Mouse (Mus musculus) pancreas, adult 10 weeks (tissue): ENCODE results near the gene Terf2ip. TPM values are rescaled to one million over a fixed set of nuclear protein-coding genes. Genes with fewer than 3 reads are reported as not detected.

ENCODE experiments used
- polyA plus RNA-seq: library from polyadenylated mRNA; stranded (reverse); fragments of 350-450 nt; fragmentation: Illumina TruSeq; extraction: RNeasy Lipid Tissue Mini Kit (QIAGEN cat#74804); gene quantifications from one replicate; pipeline ENCODE4 v1.2.3, GENCODE M21; 2015; ENCODE audit warnings: low read depth, low replicate concordance; ENCODE audit not compliant: insufficient read depth

Gene Terf2ip
- polyA plus RNA-seq: 3.3 TPM

DNA sequence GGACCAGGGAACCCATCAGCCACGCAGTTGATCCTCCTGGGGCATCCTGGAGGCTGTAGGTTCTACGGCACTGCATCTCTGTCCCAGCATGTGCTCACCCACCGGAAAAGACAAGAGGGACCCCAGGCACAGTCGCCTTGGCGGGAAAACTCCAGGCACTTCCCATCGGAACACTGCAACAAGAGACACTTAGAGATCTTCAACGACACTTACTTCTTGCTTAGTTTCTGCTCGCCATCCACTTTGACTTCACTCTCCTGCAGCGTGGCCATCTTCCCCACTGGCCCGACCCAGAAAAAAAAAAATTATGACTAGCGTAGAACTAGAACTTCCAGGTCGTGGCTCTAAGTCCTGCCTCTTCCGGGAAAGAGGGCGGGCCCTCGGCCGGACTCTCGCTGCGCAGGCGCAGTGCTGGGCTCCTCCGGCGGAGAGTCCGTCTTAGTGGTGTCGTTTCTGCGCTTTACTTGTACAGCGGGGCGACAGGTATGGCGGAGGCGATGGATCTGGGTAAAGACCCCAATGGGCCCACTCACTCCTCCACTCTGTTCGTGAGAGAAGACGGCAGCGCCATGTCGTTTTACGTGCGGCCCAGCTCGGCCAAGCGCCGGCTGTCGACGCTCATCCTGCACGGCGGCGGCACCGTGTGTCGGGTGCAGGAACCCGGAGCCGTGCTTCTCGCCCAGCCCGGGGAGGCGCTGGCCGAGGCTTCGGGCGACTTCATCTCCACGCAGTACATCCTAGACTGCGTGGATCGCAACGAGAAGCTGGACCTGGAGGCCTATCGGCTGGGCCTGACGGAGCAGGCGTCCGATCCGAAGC is at the start of gene Terf2ip, which contains the start of gene Kars:
Gene Terf2ip, plus strand, starts transcription at position 402 of the 819 bp plus-strand sequence.
Gene Kars, minus strand, starts transcription at position 327 of the 819 bp plus-strand sequence.

DNA sequence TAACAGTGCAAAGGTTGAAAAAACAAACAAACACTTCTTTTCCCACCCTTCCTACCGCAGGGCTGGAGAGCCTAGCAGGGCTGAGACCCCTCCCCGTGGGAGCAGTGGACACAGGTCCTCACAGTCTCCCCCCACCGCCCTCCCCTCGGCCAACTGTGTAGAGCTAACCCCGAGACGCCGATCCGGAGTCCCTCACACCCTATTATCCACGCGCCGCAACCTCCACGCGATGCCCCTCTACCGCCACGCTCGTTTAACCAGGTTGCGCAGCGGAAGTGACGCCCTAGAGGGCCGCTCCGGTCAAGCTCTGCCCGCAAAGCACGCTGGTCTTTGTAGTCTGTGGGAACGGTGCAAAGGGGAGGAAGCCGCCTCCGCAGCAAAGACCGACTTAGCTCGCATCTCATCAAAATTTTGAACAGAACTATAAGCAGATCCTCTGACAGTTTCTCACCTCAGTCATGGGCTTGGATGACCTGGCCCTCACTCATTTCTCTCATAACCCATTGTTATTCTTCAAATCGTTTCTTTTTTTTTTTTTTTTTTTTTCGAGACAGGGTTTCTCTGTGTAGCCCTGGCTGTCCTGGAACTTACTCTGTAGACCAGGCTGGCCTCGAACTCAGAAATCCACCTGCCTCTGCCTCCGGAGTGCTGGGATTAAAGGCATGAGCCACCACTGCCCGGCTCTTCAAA is 19.0 kb upstream of the Terf2ip start, which contains the start of gene Adat1:
Gene Adat1, minus strand, starts transcription at position 290 of the 690 bp plus-strand sequence.

GRCm38 (mm10) chr8:112014936-112015335 is 3.7 kb downstream of the Terf2ip start, which contains the start of gene Gm6793:
TSS of gene Gm6793 (minus strand) at chr8:112015036.

Other genes starting within 250 kb of the Terf2ip start
- gene Cfdp1, start 157.1 kb upstream of the Terf2ip start, polyA plus RNA-seq: 28.2 TPM
- gene Tmem170, start 134.6 kb upstream of the Terf2ip start, polyA plus RNA-seq: 4.8 TPM
- gene Chst5, start 101.0 kb upstream of the Terf2ip start, polyA plus RNA-seq: not detected
- 1.6 TPM for gene Tmem231, start 77.5 kb upstream of the Terf2ip start, polyA plus RNA-seq
- gene Gabarapl2, start 70.7 kb upstream of the Terf2ip start, polyA plus RNA-seq: 31.6 TPM
- 1.5 TPM for gene Adat1, start 19.1 kb upstream of the Terf2ip start, polyA plus RNA-seq
- gene Kars, start 75 bp upstream of the Terf2ip start, polyA plus RNA-seq: 21.5 TPM
- not detected for gene Gm6793, start 3.6 kb downstream of the Terf2ip start, polyA plus RNA-seq